Mouse (Mus musculus) liver, embryonic 16.5 days (tissue): ENCODE data around the gene Selenbp2. TPM values are rescaled to one million over a fixed set of nuclear protein-coding genes. Genes with fewer than 3 reads are reported as not detected.
"Not testable (repeated sequence)": the region's sequence is repeated elsewhere in the genome, so short reads cannot be mapped to it uniquely, and the experiment has no call there.

Experiments used
- ATAC-seq: fragments of 200-750 bp; cut with Nextera tagmentation; 2 replicates; pipeline ENCODE4 v1.8.0; 2017; ENCODE audit warnings: low read depth, mild to moderate bottlenecking, moderate number of reproducible peaks, moderate library complexity
- H3K27ac ChIP-seq: fragments of 300-500 bp; sonication (generic); 2 replicates; pipeline ENCODE4 v1.5.1; 2014; ENCODE audit warnings: mild to moderate bottlenecking, low read length
- H3K27me3 ChIP-seq: fragments of 300-500 bp; sonication (generic); 2 replicates; pipeline ENCODE4 v1.6.1; 2014; ENCODE audit warnings: low read depth, low read length, mixed read lengths; ENCODE audit not compliant: control insufficient read depth, insufficient read depth
- H3K36me3 ChIP-seq: fragments of 300-500 bp; sonication (generic); 2 replicates; pipeline ENCODE4 v1.6.1; 2014; ENCODE audit warnings: mild to moderate bottlenecking; ENCODE audit not compliant: control insufficient read depth, insufficient read depth
- H3K4me1 ChIP-seq: fragments of 300-500 bp; sonication (generic); 2 replicates; pipeline ENCODE4 v1.6.1; 2014; ENCODE audit warnings: low read depth, low read length, mixed read lengths; ENCODE audit not compliant: control insufficient read depth
- H3K4me2 ChIP-seq: fragments of 300-500 bp; sonication (generic); 2 replicates; pipeline ENCODE4 v1.6.1; 2014; ENCODE audit warnings: low read depth, low read length, mixed read lengths
- H3K4me3 ChIP-seq: fragments of 300-500 bp; sonication (generic); 2 replicates; pipeline ENCODE4 v1.5.1; 2014; ENCODE audit warnings: low read depth, mild to moderate bottlenecking, low read length
- H3K9ac ChIP-seq: fragments of 300-500 bp; sonication (generic); 2 replicates; pipeline ENCODE4 v1.6.1; 2014; ENCODE audit warnings: low read depth, low read length
- H3K9me3 ChIP-seq: fragments of 300-500 bp; sonication (generic); replicated peaks from 2 replicates; pipeline ENCODE4 v1.6.1; 2016; ENCODE audit warnings: low read length; ENCODE audit not compliant: control insufficient read depth
- WGBS: fragments of 180-500 bp; shearing (Covaris S2); extraction: QIAGEN DNeasy Blood & Tissue Kit; methylation state at CpG from one replicate; pipeline ENCODE4 v1.1.7; 2014; ENCODE audit not compliant: insufficient replicate concordance; 5-methylcytosine and 5-hydroxymethylcytosine counted together
- polyA plus RNA-seq: library from polyadenylated mRNA; unstranded; fragments of >200 nt; fragmentation: Nextera tagmentation; extraction: Ambion mirVana; gene quantifications from 2 replicates; pipeline ENCODE4 v1.2.1, GENCODE M21; 2015

Gene Selenbp2
- polyA plus RNA-seq, 1 experiment from 2014 or later, result 115 TPM

DNA sequence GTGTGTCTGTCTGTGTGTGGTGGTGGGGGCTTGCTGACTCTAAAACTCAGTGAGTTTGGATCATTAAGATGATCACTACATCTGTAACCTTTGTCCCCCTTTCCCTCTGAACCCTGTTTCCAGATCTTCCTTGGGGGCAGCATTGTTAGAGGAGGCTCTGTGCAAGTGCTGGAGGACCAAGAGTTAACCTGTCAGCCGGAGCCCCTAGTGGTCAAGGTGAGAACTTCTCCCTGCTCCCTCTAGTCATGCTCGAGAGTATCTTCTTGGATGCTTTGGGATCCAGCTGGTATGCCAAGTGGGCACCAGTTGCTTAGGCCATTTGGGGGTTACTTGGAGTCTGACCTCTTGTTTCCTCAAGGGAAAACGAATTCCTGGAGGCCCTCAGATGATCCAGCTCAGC lies 10.0 kb downstream of the Selenbp2 start:
- ATAC-seq, result peak; percentile 47
- Histone ChIP-seq H3K27ac (peak overlapping the region; percentile 84; the same call in 1 of the 2 replicates), H3K4me2 (0 out of 2 replicates have a peak overlapping the region, but pooled peaks have one; percentile 44)
- H3K4me3 ChIP-seq, H3K4me1 ChIP-seq, H3K9ac ChIP-seq, H3K36me3 ChIP-seq, H3K9me3 ChIP-seq, H3K27me3 ChIP-seq: not testable (repeated sequence)
- 27% methylated on average over 2 of the region's 3 CpGs for WGBS

DNA sequence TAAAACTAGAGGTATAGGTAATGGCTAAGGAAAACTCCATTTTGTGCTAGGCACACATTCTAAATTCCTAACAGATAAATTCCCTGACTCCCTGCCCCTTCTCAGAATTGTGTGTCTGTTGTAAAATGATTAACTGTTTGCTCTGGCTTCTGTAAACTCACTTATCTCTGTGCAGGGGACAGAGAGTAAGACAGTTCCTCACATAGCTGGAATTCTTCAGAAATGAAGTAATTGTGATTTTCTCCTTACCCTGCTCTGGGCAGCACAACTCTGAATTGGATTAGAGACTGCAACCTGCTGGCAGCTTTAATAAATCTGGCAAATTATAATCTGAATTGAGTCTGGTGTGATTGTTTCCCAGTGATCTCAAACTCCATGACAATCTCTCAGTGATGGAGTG lies 17.2 kb downstream of the Selenbp2 start:
- not testable (repeated sequence) for H3K27ac ChIP-seq, H3K4me1 ChIP-seq, H3K9me3 ChIP-seq, H3K27me3 ChIP-seq, H3K36me3 ChIP-seq, H3K4me3 ChIP-seq, H3K9ac ChIP-seq, H3K4me2 ChIP-seq
- ATAC-seq, result peak; percentile 76

DNA sequence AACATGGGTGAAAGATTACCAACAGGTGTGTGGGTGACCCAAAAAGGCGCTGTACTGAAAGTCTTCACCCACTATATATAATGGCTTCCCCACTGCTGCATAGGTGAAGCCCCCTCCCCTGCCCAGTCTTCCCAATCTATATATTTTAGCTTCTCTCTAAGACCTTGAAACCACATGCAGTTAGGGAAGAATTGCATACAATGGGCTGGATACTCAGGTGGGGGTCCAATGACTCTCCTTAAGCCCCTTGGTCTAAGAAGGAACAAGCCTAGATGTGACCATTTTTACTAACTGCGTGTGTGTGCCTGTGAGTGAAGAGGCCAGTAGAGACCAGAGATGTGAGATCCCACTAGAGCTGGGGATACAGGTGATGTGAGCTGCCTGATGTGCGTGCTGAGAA lies 20.1 kb downstream of the Selenbp2 start:
- H3K4me2 ChIP-seq, H3K36me3 ChIP-seq, H3K4me3 ChIP-seq, H3K4me1 ChIP-seq, H3K27ac ChIP-seq, H3K9me3 ChIP-seq, H3K9ac ChIP-seq, H3K27me3 ChIP-seq, ATAC-seq: not testable (repeated sequence)
- 75% methylated on average over 3 of the region's 3 CpGs for WGBS

DNA sequence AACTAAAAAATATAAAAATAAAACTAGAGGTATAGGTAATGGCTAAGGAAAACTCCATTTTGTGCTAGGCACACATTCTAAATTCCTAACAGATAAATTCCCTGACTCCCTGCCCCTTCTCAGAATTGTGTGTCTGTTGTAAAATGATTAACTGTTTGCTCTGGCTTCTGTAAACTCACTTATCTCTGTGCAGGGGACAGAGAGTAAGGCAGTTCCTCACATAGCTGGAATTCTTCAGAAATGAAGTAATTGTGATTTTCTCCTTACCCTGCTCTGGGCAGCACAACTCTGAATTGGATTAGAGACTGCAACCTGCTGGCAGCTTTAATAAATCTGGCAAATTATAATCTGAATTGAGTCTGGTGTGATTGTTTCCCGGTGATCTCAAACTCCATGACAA lies 24.9 kb downstream of the Selenbp2 start:
- 57% methylated on average over 1 of the region's 1 CpGs for WGBS
- peak; percentile 77 for ATAC-seq
- not testable (repeated sequence) for H3K9me3 ChIP-seq

DNA sequence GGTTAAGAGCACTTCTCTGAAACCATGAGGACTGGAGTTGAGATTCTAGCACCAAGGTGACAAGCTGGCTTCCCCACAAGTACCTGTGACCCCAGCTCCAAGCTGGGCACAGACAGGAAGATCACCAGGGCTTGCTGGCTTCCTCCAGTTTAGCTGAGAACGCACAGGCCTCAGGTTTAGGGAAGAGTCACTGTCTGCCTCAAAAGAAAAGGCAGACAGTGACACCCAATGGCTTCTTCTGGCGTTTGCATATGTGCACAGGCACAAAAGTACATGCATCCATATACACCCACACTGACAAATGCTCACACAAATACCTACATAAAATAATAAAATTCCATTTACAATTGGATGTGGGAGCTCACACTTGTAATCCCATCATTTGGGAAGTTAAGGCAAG lies 30.3 kb downstream of the Selenbp2 start:
- H3K9me3 ChIP-seq, ATAC-seq, H3K27ac ChIP-seq, H3K27me3 ChIP-seq, H3K9ac ChIP-seq, H3K4me1 ChIP-seq, H3K4me3 ChIP-seq, H3K4me2 ChIP-seq, H3K36me3 ChIP-seq: not testable (repeated sequence)
- 10% methylated on average over 2 of the region's 2 CpGs for WGBS

More for the DNA sequence above, 24.9 kb downstream of the Selenbp2 start:
- not testable (repeated sequence) for H3K4me3 ChIP-seq, H3K4me1 ChIP-seq, H3K4me2 ChIP-seq, H3K27me3 ChIP-seq, H3K27ac ChIP-seq, H3K36me3 ChIP-seq, H3K9ac ChIP-seq

DNA sequence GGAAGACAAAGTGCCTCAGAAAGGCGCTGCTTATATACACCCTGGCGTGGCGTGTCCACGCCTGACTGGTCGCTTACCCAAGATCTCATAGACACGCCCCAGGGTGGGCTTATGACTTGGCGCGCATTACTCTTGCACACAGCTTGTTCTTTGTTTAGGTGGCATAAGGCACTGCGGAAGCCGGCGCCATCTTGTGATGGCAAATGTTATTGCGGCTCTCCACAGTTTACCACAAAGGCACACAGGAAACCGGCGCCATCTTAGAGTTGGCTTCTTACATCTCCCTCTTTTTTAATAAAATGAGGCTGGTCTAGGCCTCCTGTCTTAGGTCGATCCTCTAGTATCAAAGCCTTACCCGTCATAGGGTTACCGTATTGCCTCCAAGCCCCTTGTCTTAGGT lies 52.3 kb downstream of the Selenbp2 start:
- no peak overlapping the region for H3K4me2 ChIP-seq
- H3K4me1 ChIP-seq, result no peaks in the 10 kb centered on the region
- no peak overlapping the region for H3K27ac ChIP-seq
- WGBS, result 86% methylated on average over 17 of the region's 17 CpGs
- H3K4me3 ChIP-seq, result no peak overlapping the region
- H3K9ac ChIP-seq, result no peak overlapping the region
- no peak for ATAC-seq
- no peaks in the 10 kb centered on the region for H3K36me3 ChIP-seq
- no peaks in the 10 kb centered on the region for H3K9me3 ChIP-seq
- no peaks in the 10 kb centered on the region for H3K27me3 ChIP-seq

Other genes with a start within 250 kb of the Selenbp2 start
- 0.26 and 0.32 TPM in 2 replicates for gene Oaz3, start 249.6 kb upstream of the Selenbp2 start, polyA plus RNA-seq
- 0.18 and 0.33 TPM in 2 replicates for gene Celf3, start 215.3 kb upstream of the Selenbp2 start, polyA plus RNA-seq
- gene Riiad1, start 213.2 kb upstream of the Selenbp2 start, polyA plus RNA-seq, result 0.24 and 0.36 TPM in 2 replicates
- 10.2 and 12.3 TPM in 2 replicates for gene Snx27, start 110.8 kb upstream of the Selenbp2 start, polyA plus RNA-seq
- not detected in 2 replicates for gene Gm10972, start 50.4 kb upstream of the Selenbp2 start, polyA plus RNA-seq
- gene Tuft1, start 34.7 kb upstream of the Selenbp2 start, polyA plus RNA-seq, result 13.2 and 13.3 TPM in 2 replicates
- gene Cgn, start 92.9 kb downstream of the Selenbp2 start, polyA plus RNA-seq, result 13.0 and 15.6 TPM in 2 replicates
- gene Pogz, start 144.0 kb downstream of the Selenbp2 start, polyA plus RNA-seq, result 2.4 and 3.4 TPM in 2 replicates
- 138 and 157 TPM in 2 replicates for gene Psmb4, start 193.4 kb downstream of the Selenbp2 start, polyA plus RNA-seq
- 139 and 163 TPM in 2 replicates for gene Selenbp1, start 239.5 kb downstream of the Selenbp2 start, polyA plus RNA-seq